Mouse (Mus musculus): ENCODE measurements around the gene Tubb3.

GRCm38 (mm10) chr8:123422056-123422780 lies 11.0 kb downstream of the Tubb3 start:
- peak; percentile 72; the same call in 1 of the 2 replicates for TF ChIP-seq CTCF (IDR thresholded peaks at IDR 0.05; ENCODE audit: extremely low read depth, insufficient read length, insufficient replicate concordance, low read depth, low read length)
- TF ChIP-seq POLR2A (IDR thresholded peaks at IDR 0.05; ENCODE audit: low read depth, low read length), result no peak

Measured in small intestine, adult 2 months (tissue).